Mouse (Mus musculus) hindbrain, embryonic 11.5 days (tissue): ENCODE measurements around the gene Fes. TPM values are rescaled to one million over a fixed set of nuclear protein-coding genes. Genes with fewer than 3 reads are reported as not detected.

Source experiments
- ATAC-seq: fragments of 200-750 bp; cut with Nextera tagmentation; 2 replicates; pipeline ENCODE4 v1.8.0; 2017; ENCODE audit warnings: mild to moderate bottlenecking, moderate TSS enrichment, moderate library complexity; ENCODE audit not compliant: low FRiP score
- DNase-seq: peaks from one replicate; pipeline ENCODE4 v3.0.0-alpha.2; 2015; ENCODE audit warnings: low spot score
- H3K27ac ChIP-seq: fragments of 300-500 bp; sonication (generic); 2 replicates; pipeline ENCODE4 v1.5.1; 2014; ENCODE audit warnings: mild to moderate bottlenecking, low read depth, low read length
- H3K27me3 ChIP-seq: fragments of 300-500 bp; sonication (generic); 2 replicates; pipeline ENCODE4 v1.6.1; 2014; ENCODE audit warnings: mild to moderate bottlenecking, low read length, moderate library complexity, mixed read lengths; ENCODE audit not compliant: control insufficient read depth, insufficient read depth
- H3K36me3 ChIP-seq: fragments of 300-500 bp; sonication (generic); 2 replicates; pipeline ENCODE4 v1.6.1; 2014; ENCODE audit warnings: mild to moderate bottlenecking, low read length, moderate library complexity, mixed read lengths; ENCODE audit not compliant: control insufficient read depth, insufficient read depth
- H3K4me1 ChIP-seq: fragments of 300-500 bp; sonication (generic); replicated peaks from 2 replicates; pipeline ENCODE4 v1.6.1; 2014; ENCODE audit warnings: low read length, mixed read lengths; ENCODE audit not compliant: control insufficient read depth, insufficient read depth
- H3K4me2 ChIP-seq: fragments of 300-500 bp; sonication (generic); replicated peaks from 2 replicates; pipeline ENCODE4 v1.6.1; 2014; ENCODE audit warnings: mild to moderate bottlenecking, low read depth, low read length
- H3K4me3 ChIP-seq: fragments of 300-500 bp; sonication (generic); 2 replicates; pipeline ENCODE4 v1.5.1; 2014; ENCODE audit warnings: low read depth, low read length
- H3K9ac ChIP-seq: fragments of 300-500 bp; sonication (generic); 2 replicates; pipeline ENCODE4 v1.6.1; 2014; ENCODE audit warnings: low read depth, low read length
- H3K9me3 ChIP-seq: fragments of 300-500 bp; sonication (generic); 2 replicates; pipeline ENCODE4 v1.6.1; 2016; ENCODE audit warnings: low read length; ENCODE audit not compliant: control insufficient read depth
- WGBS: fragments of 180-500 bp; shearing (Covaris S2); extraction: QIAGEN DNeasy Blood & Tissue Kit; methylation state at CpG from one replicate; pipeline ENCODE4 v1.1.7; 2014; 5-methylcytosine and 5-hydroxymethylcytosine counted together
- polyA plus RNA-seq: library from polyadenylated mRNA; unstranded; fragments of >200 nt; fragmentation: Nextera tagmentation; extraction: Ambion mirVana; gene quantifications from 2 replicates; pipeline ENCODE4 v1.2.1, GENCODE M21; 2014

The Fes gene
- polyA plus RNA-seq, 1 experiment from 2014 or later = 9.5 TPM

- Histone ChIP-seq H3K9me3 (no peaks in the 10 kb centered on the region), H3K9ac (no peak overlapping the region), H3K27me3 (no peaks in the 10 kb centered on the region), H3K4me1 (no peaks in the 10 kb centered on the region), H3K4me2 (no peak overlapping the region), H3K4me3 (no peak overlapping the region), H3K27ac (no peak overlapping the region), H3K36me3 (no peaks in the 10 kb centered on the region)
- ATAC-seq (no peak), DNase-seq (no peak)
- 82% methylated on average over 10 of the region's 10 CpGs for WGBS
Observed at GRCm38 (mm10) chr7:80412279-80412678, 24.5 kb upstream of the Fes start.

- H3K4me1 ChIP-seq = no peaks in the 10 kb centered on the region
- H3K36me3 ChIP-seq = no peaks in the 10 kb centered on the region
- no peaks in the 10 kb centered on the region for H3K9me3 ChIP-seq
- ATAC-seq (no peak), DNase-seq (no peak)
- H3K4me2 ChIP-seq = no peak overlapping the region
- H3K27me3 ChIP-seq = no peaks in the 10 kb centered on the region
- WGBS = 83% methylated on average over 9 of the region's 9 CpGs
- no peak overlapping the region for H3K9ac ChIP-seq
- no peak overlapping the region for H3K4me3 ChIP-seq
- H3K27ac ChIP-seq = no peak overlapping the region
Observed at GRCm38 (mm10) chr7:80410380-80410779, 22.6 kb upstream of the Fes start.

GRCm38 (mm10) chr7:80407712-80408111 is 20.0 kb upstream of the Fes start:
- no peak overlapping the region for H3K9ac ChIP-seq
- DNase-seq = no peak
- no peak overlapping the region for H3K4me2 ChIP-seq
- H3K9me3 ChIP-seq = no peaks in the 10 kb centered on the region
- WGBS = 83% methylated on average over 9 of the region's 9 CpGs
- H3K27ac ChIP-seq = no peak overlapping the region
- ATAC-seq = no peak
- H3K4me1 ChIP-seq = no peaks in the 10 kb centered on the region
- H3K4me3 ChIP-seq = no peak overlapping the region
- H3K36me3 ChIP-seq = no peaks in the 10 kb centered on the region
- H3K27me3 ChIP-seq = no peaks in the 10 kb centered on the region

GRCm38 (mm10) chr7:80406186-80406585 is 18.4 kb upstream of the Fes start:
- ATAC-seq (no peak), DNase-seq (no peak)
- Histone ChIP-seq H3K4me2 (no peak overlapping the region), H3K27ac (no peak overlapping the region), H3K27me3 (no peaks in the 10 kb centered on the region), H3K36me3 (no peaks in the 10 kb centered on the region), H3K4me1 (peaks cover 6% of the 10 kb centered on the region; the same call in 1 of the 2 replicates), H3K9ac (no peak overlapping the region), H3K9me3 (no peaks in the 10 kb centered on the region), H3K4me3 (no peak overlapping the region)
- 89% methylated on average over 3 of the region's 3 CpGs for WGBS

- Histone ChIP-seq H3K4me3 (no peak within 1 kb of the TSS), H3K36me3 (no peaks in the 10 kb centered on the region), H3K9ac (no peak within 1 kb of the TSS), H3K4me2 (no peak within 1 kb of the TSS), H3K4me1 (peaks cover 6% of the 10 kb centered on the region; the same call in 1 of the 2 replicates), H3K9me3 (no peaks in the 10 kb centered on the region), H3K27me3 (no peaks in the 10 kb centered on the region), H3K27ac (no peak within 1 kb of the TSS)
- ATAC-seq (no peak), DNase-seq (no peak)
- 73% methylated on average over 9 of the region's 9 CpGs for WGBS
Observed at GRCm38 (mm10) chr7:80405188-80405695, 17.5 kb upstream of the Fes start, which contains the start of gene Furin. TSS of gene Furin (minus strand) at chr7:80405436.

- no peak for ATAC-seq
Observed at GRCm38 (mm10) chr7:80404101-80404894, 16.6 kb upstream of the Fes start.

GRCm38 (mm10) chr7:80403551-80403950 is 15.8 kb upstream of the Fes start:
- Histone ChIP-seq H3K27me3 (no peaks in the 10 kb centered on the region), H3K4me2 (0 out of 2 replicates have a peak overlapping the region, but pooled peaks have one; percentile 78), H3K4me3 (no peak overlapping the region), H3K36me3 (no peaks in the 10 kb centered on the region), H3K27ac (no peak overlapping the region), H3K9ac (no peak overlapping the region), H3K9me3 (no peaks in the 10 kb centered on the region), H3K4me1 (peaks cover 6% of the 10 kb centered on the region; the same call in 1 of the 2 replicates)
- no peak for DNase-seq
- no peak for ATAC-seq
- WGBS = 52% methylated on average over 9 of the region's 9 CpGs

More at GRCm38 (mm10) chr7:80404101-80404894, 16.6 kb upstream of the Fes start:
- peaks cover 6% of the 10 kb centered on the region; the same call in 1 of the 2 replicates for H3K4me1 ChIP-seq
- H3K36me3 ChIP-seq = no peaks in the 10 kb centered on the region
- DNase-seq = no peak
- H3K9me3 ChIP-seq = no peaks in the 10 kb centered on the region
- no peak overlapping the region for H3K9ac ChIP-seq
- no peak overlapping the region for H3K4me2 ChIP-seq
- H3K27ac ChIP-seq = no peak overlapping the region
- no peaks in the 10 kb centered on the region for H3K27me3 ChIP-seq
- no peak overlapping the region for H3K4me3 ChIP-seq
- 61% methylated on average over 7 of the region's 7 CpGs for WGBS

- H3K36me3 ChIP-seq = no peaks in the 10 kb centered on the region
- peak overlapping the region; percentile 91 for H3K4me3 ChIP-seq
- DNase-seq (peak; percentile 84), ATAC-seq (peak; percentile 70)
- H3K27me3 ChIP-seq = no peaks in the 10 kb centered on the region
- peak overlapping the region; percentile 90 for H3K9ac ChIP-seq
- H3K9me3 ChIP-seq = no peaks in the 10 kb centered on the region
- WGBS = under 1% methylated on average over 31 of the region's 92 CpGs
- peaks cover 6% of the 10 kb centered on the region; the same call in 1 of the 2 replicates for H3K4me1 ChIP-seq
- peak overlapping the region; percentile 73 for H3K27ac ChIP-seq
- peak overlapping the region; percentile 92 for H3K4me2 ChIP-seq
Observed at GRCm38 (mm10) chr7:80402651-80403321, 15.0 kb upstream of the Fes start.
